ENCODE assay signal across 8 mouse cellular contexts in genomic region chr7:134671003-134671461, GRCm38 (mm10). TPM values are rescaled to one million over a fixed set of nuclear protein-coding genes. Genes with fewer than 3 reads are reported as not detected.
DNase-seq lines count a peak whose midpoint lies in the region; ATAC-seq lines count a peak whose summit lies in the region.

No protein-coding gene starts in this region.

- DNase-seq in 3T3-L1 (ENCODE audit: low read depth, low spot score) (peak; percentile 56), ZHBTc4 (ENCODE audit: low read depth, low spot score) (peak; percentile 76)
- DNase-seq in forebrain, embryonic 14.5 days (ENCODE audit: low spot score): peak; percentile 50
- peak; percentile 71 for DNase-seq in hindbrain, embryonic 11.5 days (ENCODE audit: low spot score)
- peak; percentile 55 for DNase-seq in liver, embryonic 11.5 days (ENCODE audit: low spot score)
- DNase-seq in neural tube, embryonic 11.5 days (ENCODE audit: low spot score): peak; percentile 60
- DNase-seq in cerebellum, adult 18-20 months: no peak
- no peak for DNase-seq in cerebellum, adult 11 months

- ATAC-seq in forebrain, embryonic 14.5 days: peak; percentile 57
- ATAC-seq in hindbrain, embryonic 11.5 days (ENCODE audit: low FRiP score): peak; percentile 55
- peak; percentile 9; the same call in 1 of the 2 replicates for ATAC-seq in liver, embryonic 11.5 days (replicated peaks; ENCODE audit: low FRiP score)
- 0 out of 2 replicates have a peak, but pooled peaks have one; percentile 13 for ATAC-seq in neural tube, embryonic 11.5 days (ENCODE audit: insufficient read depth, low FRiP score, low TSS enrichment)

- H3K9me3 ChIP-seq in forebrain, embryonic 14.5 days (replicated peaks; ENCODE audit: control insufficient read depth, low read length): no peaks in the 10 kb centered on the region
- H3K9me3 ChIP-seq in hindbrain, embryonic 11.5 days (ENCODE audit: control insufficient read depth, low read length): no peaks in the 10 kb centered on the region
- no peaks in the 10 kb centered on the region for H3K9me3 ChIP-seq in liver, embryonic 11.5 days (ENCODE audit: control insufficient read depth, low read length)
- no peaks in the 10 kb centered on the region for H3K9me3 ChIP-seq in neural tube, embryonic 11.5 days (ENCODE audit: control insufficient read depth, low read length)

- no peaks in the 10 kb centered on the region for H3K36me3 ChIP-seq in forebrain, embryonic 14.5 days (ENCODE audit: control insufficient read depth, insufficient read depth, low read length)
- no peaks in the 10 kb centered on the region for H3K36me3 ChIP-seq in hindbrain, embryonic 11.5 days (ENCODE audit: control insufficient read depth, insufficient read depth, low read length)
- H3K36me3 ChIP-seq in liver, embryonic 11.5 days (ENCODE audit: control insufficient read depth, insufficient read depth, low read length): no peaks in the 10 kb centered on the region
- H3K36me3 ChIP-seq in neural tube, embryonic 11.5 days (ENCODE audit: control insufficient read depth, insufficient read depth, low read length): no peaks in the 10 kb centered on the region

- H3K27me3 ChIP-seq in forebrain, embryonic 14.5 days (replicated peaks; ENCODE audit: control insufficient read depth, insufficient read depth, low read length): no peaks in the 10 kb centered on the region
- peaks cover 4% of the 10 kb centered on the region; the same call in 1 of the 2 replicates for H3K27me3 ChIP-seq in hindbrain, embryonic 11.5 days (ENCODE audit: control insufficient read depth, insufficient read depth, low read length)
- peaks cover 17% of the 10 kb centered on the region for H3K27me3 ChIP-seq in liver, embryonic 11.5 days (replicated peaks; ENCODE audit: control insufficient read depth, insufficient read depth, low read length)
- no peaks in the 10 kb centered on the region for H3K27me3 ChIP-seq in neural tube, embryonic 11.5 days (ENCODE audit: control insufficient read depth, insufficient read depth, low read length)

- H3K4me2 ChIP-seq in forebrain, embryonic 14.5 days (ENCODE audit: low read length): peak overlapping the region; percentile 94
- H3K4me2 ChIP-seq in hindbrain, embryonic 11.5 days (replicated peaks; ENCODE audit: low read depth, low read length): peak overlapping the region; percentile 96
- peak overlapping the region; percentile 72 for H3K4me2 ChIP-seq in liver, embryonic 11.5 days
- H3K4me2 ChIP-seq in neural tube, embryonic 11.5 days (ENCODE audit: low read depth): peak overlapping the region; percentile 75

- 1% methylated on average over 27 of the region's 28 CpGs for WGBS in forebrain, embryonic 14.5 days
- WGBS in hindbrain, embryonic 11.5 days: under 1% methylated on average over 28 of the region's 28 CpGs
- WGBS in liver, embryonic 11.5 days: 5% methylated on average over 28 of the region's 28 CpGs
- WGBS in neural tube, embryonic 11.5 days: 1% methylated on average over 28 of the region's 28 CpGs

- peaks cover 3% of the 10 kb centered on the region; the same call in 1 of the 2 replicates for H3K4me1 ChIP-seq in forebrain, embryonic 14.5 days (ENCODE audit: control insufficient read depth, insufficient read depth, low read length)
- peaks cover 8% of the 10 kb centered on the region for H3K4me1 ChIP-seq in hindbrain, embryonic 11.5 days (replicated peaks; ENCODE audit: control insufficient read depth, insufficient read depth, low read length)
- no peaks in the 10 kb centered on the region; the same call in 1 of the 2 replicates for H3K4me1 ChIP-seq in liver, embryonic 11.5 days (replicated peaks; ENCODE audit: control insufficient read depth, insufficient read depth, low read length)
- H3K4me1 ChIP-seq in neural tube, embryonic 11.5 days (ENCODE audit: control insufficient read depth, insufficient read depth, low read length): peaks cover 2% of the 10 kb centered on the region; the same call in 1 of the 2 replicates

- peak overlapping the region; percentile 71 for H3K9ac ChIP-seq in forebrain, embryonic 14.5 days (ENCODE audit: low read length)
- H3K9ac ChIP-seq in hindbrain, embryonic 11.5 days (ENCODE audit: low read depth, low read length): peak overlapping the region; percentile 76
- H3K9ac ChIP-seq in liver, embryonic 11.5 days (ENCODE audit: low read depth, low read length): peak overlapping the region; percentile 80
- peak overlapping the region; percentile 83 for H3K9ac ChIP-seq in neural tube, embryonic 11.5 days (ENCODE audit: low read length)

- H3K4me3 ChIP-seq in forebrain, embryonic 14.5 days (ENCODE audit: low read depth, low read length): peak overlapping the region; percentile 62
- peak overlapping the region; percentile 55 for H3K4me3 ChIP-seq in hindbrain, embryonic 11.5 days (ENCODE audit: low read depth, low read length)
- H3K4me3 ChIP-seq in liver, embryonic 11.5 days (ENCODE audit: low read depth, low read length): peak overlapping the region; percentile 67
- H3K4me3 ChIP-seq in neural tube, embryonic 11.5 days (ENCODE audit: low read depth, low read length): peak overlapping the region; percentile 63

- H3K27ac ChIP-seq in forebrain, embryonic 14.5 days (ENCODE audit: low read depth, low read length): 0 out of 2 replicates have a peak overlapping the region, but pooled peaks have one; percentile 39
- H3K27ac ChIP-seq in hindbrain, embryonic 11.5 days (ENCODE audit: low read depth, low read length): peak overlapping the region; percentile 62
- peak overlapping the region; percentile 73 for H3K27ac ChIP-seq in liver, embryonic 11.5 days (ENCODE audit: low read depth, low read length)
- peak overlapping the region; percentile 69 for H3K27ac ChIP-seq in neural tube, embryonic 11.5 days (ENCODE audit: low read depth, low read length)

RNA-seq across cellular contexts. Expression of gene Dock1, which starts 0.6 kb away (rescaled TPM):
- 7.9 and 9.2 TPM in 2 replicates for polyA plus RNA-seq in forebrain, embryonic 14.5 days (2014; fragmentation: Nextera tagmentation; extraction: Ambion mirVana)
- 22.3 and 25.0 TPM in 2 replicates for polyA plus RNA-seq in hindbrain, embryonic 11.5 days (2014; fragmentation: Nextera tagmentation; extraction: Ambion mirVana)
- 15.9 and 17.2 TPM in 2 replicates for polyA plus RNA-seq in liver, embryonic 11.5 days (2014; fragmentation: Nextera tagmentation; extraction: Ambion mirVana)
- 26.3 and 26.7 TPM in 2 replicates for polyA plus RNA-seq in neural tube, embryonic 11.5 days (2014; fragmentation: Nextera tagmentation; extraction: Ambion mirVana)

Comparison
In these comparisons a context has a peak if more than half of its experiments do, and no peak if none do; other contexts are left out.
1. DNase-seq: peak in 3T3-L1 (single experiment), ZHBTc4 (single experiment), forebrain, embryonic 14.5 days (single experiment), hindbrain, embryonic 11.5 days (single experiment), liver, embryonic 11.5 days (single experiment) and neural tube, embryonic 11.5 days (single experiment); none in cerebellum, adult 18-20 months (0 of 2) and cerebellum, adult 11 months (single experiment).
2. Peak in every context shown above with its lines, with median percentiles within 50 percentile points of each other: ATAC-seq, H3K27ac ChIP-seq, H3K4me2 ChIP-seq, H3K4me3 ChIP-seq and H3K9ac ChIP-seq.